In genomic region chr2:154223265-154223916, GRCm38 (mm10) we compare ENCODE assay signal across 10 mouse cellular contexts. TPM values are rescaled to one million over a fixed set of nuclear protein-coding genes. Genes with fewer than 3 reads are reported as not detected.
A peak's percentile ranks its signal among the peaks of the same experiment; 100 is the strongest.
DNase-seq lines count a peak whose midpoint lies in the region; ATAC-seq lines count a peak whose summit lies in the region.
"Had no signal": no experiment of that assay in that cellular context is flagged by ENCODE, and none has a peak within 500 bp of the region (broad histone marks: within the 10 kb centered on the region; RNA-seq: fewer than 3 reads in every experiment).

Gene Bpifb5 (plus strand): TSS chr2:154223742.

- no peak for ATAC-seq in forebrain, embryonic 12.5 days (ENCODE audit: low FRiP score)
- ATAC-seq in stomach, embryonic 16.5 days (ENCODE audit: insufficient read depth, low FRiP score), result peak; percentile 49; the same call in 1 of the 2 replicates

- H3K27me3 ChIP-seq in forebrain, embryonic 12.5 days, result no peaks in the 10 kb centered on the region
- no peaks in the 10 kb centered on the region for H3K27me3 ChIP-seq in stomach, embryonic 16.5 days (ENCODE audit: control insufficient read depth, insufficient read depth, low read length)

- DNase-seq in layer of hippocampus, postnatal 10 days (ENCODE audit: low spot score in 2 of 2), result peak; percentile 49 to 57
- no peak for DNase-seq in layer of hippocampus, adult 11-12 months (ENCODE audit: low spot score)
- DNase-seq in kidney, adult 18-20 months, result peak; percentile 9
- DNase-seq in lung, postnatal 10 days, result peak; percentile 81
- no peak for DNase-seq in gastrocnemius, adult 18-20 months (ENCODE audit: low spot score)
- DNase-seq in urinary bladder, postnatal 25 days (ENCODE audit: low spot score), result no peak

- peak within 1 kb of the TSS; percentile 34 for H3K4me2 ChIP-seq in forebrain, embryonic 12.5 days
- no peak within 1 kb of the TSS for H3K4me2 ChIP-seq in stomach, embryonic 16.5 days (ENCODE audit: low read depth, low read length)

- H3K27ac ChIP-seq in forebrain, embryonic 12.5 days, result no peak within 1 kb of the TSS
- H3K27ac ChIP-seq in stomach, embryonic 16.5 days (ENCODE audit: low read length), result no peak within 1 kb of the TSS

- H3K9me3 ChIP-seq in forebrain, embryonic 12.5 days, result no peaks in the 10 kb centered on the region
- H3K9me3 ChIP-seq in stomach, embryonic 16.5 days (replicated peaks; ENCODE audit: control insufficient read depth, low read length), result no peaks in the 10 kb centered on the region

- no peak within 1 kb of the TSS for H3K4me3 ChIP-seq in forebrain, embryonic 12.5 days (replicated peaks)
- H3K4me3 ChIP-seq in stomach, embryonic 16.5 days (replicated peaks; ENCODE audit: low read length), result no peak within 1 kb of the TSS

- H3K36me3 ChIP-seq in forebrain, embryonic 12.5 days (replicated peaks), result no peaks in the 10 kb centered on the region
- H3K36me3 ChIP-seq in stomach, embryonic 16.5 days (ENCODE audit: control insufficient read depth, insufficient read depth, low read length), result no peaks in the 10 kb centered on the region

- WGBS in forebrain, embryonic 12.5 days, result 5% methylated on average over 14 of the region's 14 CpGs
- 4% methylated on average over 14 of the region's 14 CpGs for WGBS in stomach, embryonic 16.5 days

- no peak within 1 kb of the TSS for H3K9ac ChIP-seq in forebrain, embryonic 12.5 days
- H3K9ac ChIP-seq in stomach, embryonic 16.5 days (ENCODE audit: low read length), result no peak within 1 kb of the TSS

- peaks cover 14% of the 10 kb centered on the region for H3K4me1 ChIP-seq in forebrain, embryonic 12.5 days
- H3K4me1 ChIP-seq in stomach, embryonic 16.5 days (ENCODE audit: control insufficient read depth, insufficient read depth, low read length), result peaks cover 5% of the 10 kb centered on the region; the same call in 1 of the 2 replicates

RNA-seq across cellular contexts. Expression of gene Bpifb5, which starts in this region (rescaled TPM):
- under 1 TPM in 1 of 2 experiments, not detected in 1; 0.21 TPM for total RNA-seq in layer of hippocampus, postnatal 10 days (2021)
- 0.11 TPM in 1 of 2 replicates, not detected in the other for polyA plus RNA-seq in forebrain, embryonic 12.5 days (2016; fragmentation: Nextera tagmentation; extraction: Ambion mirVana)
- 1.7 and 3.7 TPM in 2 replicates for polyA plus RNA-seq in stomach, embryonic 16.5 days (2015; fragmentation: Nextera tagmentation; extraction: Ambion mirVana)
- not detected for total RNA-seq in gastrocnemius, adult 18-20 months (2021)
- total RNA-seq: heart, postnatal 14 days; MEL had no signal

Comparison
In these comparisons a context has a peak if more than half of its experiments do, and no peak if none do; other contexts are left out.
1. Peak in DNase-seq in layer of hippocampus, postnatal 10 days; RNA of the gene not detected or under 1 TPM.
2. DNase-seq: peak in kidney, adult 18-20 months (single experiment) and lung, postnatal 10 days (single experiment); none in layer of hippocampus, adult 11-12 months (single experiment), gastrocnemius, adult 18-20 months (single experiment) and urinary bladder, postnatal 25 days (single experiment).